Mouse (Mus musculus) neural tube, embryonic 14.5 days (tissue): ENCODE measurements around the gene Zfp560. TPM values are rescaled to one million over a fixed set of nuclear protein-coding genes. Genes with fewer than 3 reads are reported as not detected.
"Not testable (repeated sequence)": the region's sequence is repeated elsewhere in the genome, so short reads cannot be mapped to it uniquely, and the experiment has no call there.

Experiments used
- ATAC-seq: fragments of 200-750 bp; cut with Nextera tagmentation; 2 replicates; pipeline ENCODE4 v1.8.0; 2017; ENCODE audit warnings: low read depth, mild to moderate bottlenecking, moderate TSS enrichment, moderate library complexity
- H3K27ac ChIP-seq: fragments of 300-500 bp; sonication (generic); 2 replicates; pipeline ENCODE4 v1.5.1; 2014; ENCODE audit warnings: low read depth, mild to moderate bottlenecking, control low read depth, low read length, moderate library complexity, mixed read lengths
- H3K27me3 ChIP-seq: fragments of 300-500 bp; sonication (generic); 2 replicates; pipeline ENCODE4 v1.6.1; 2014; ENCODE audit warnings: low read length; ENCODE audit not compliant: control insufficient read depth, insufficient read depth
- H3K36me3 ChIP-seq: fragments of 300-500 bp; sonication (generic); 2 replicates; pipeline ENCODE4 v1.6.1; 2014; ENCODE audit warnings: low read length, mixed read lengths; ENCODE audit not compliant: control insufficient read depth, insufficient read depth
- H3K4me1 ChIP-seq: fragments of 300-500 bp; sonication (generic); 2 replicates; pipeline ENCODE4 v1.6.1; 2014; ENCODE audit warnings: low read length; ENCODE audit not compliant: control insufficient read depth, insufficient read depth
- H3K4me2 ChIP-seq: fragments of 300-500 bp; sonication (generic); 2 replicates; pipeline ENCODE4 v1.6.1; 2014; ENCODE audit warnings: mild to moderate bottlenecking, low read depth, low read length, control low read depth
- H3K4me3 ChIP-seq: fragments of 300-500 bp; sonication (generic); 2 replicates; pipeline ENCODE4 v1.5.1; 2014; ENCODE audit warnings: low read depth, low read length, control low read depth, mixed read lengths
- H3K9ac ChIP-seq: fragments of 300-500 bp; sonication (generic); replicated peaks from 2 replicates; pipeline ENCODE4 v1.6.1; 2014; ENCODE audit warnings: low read depth, mild to moderate bottlenecking, control low read depth, low read length, mixed read lengths
- H3K9me3 ChIP-seq: fragments of 300-500 bp; sonication (generic); 2 replicates; pipeline ENCODE4 v1.6.1; 2016; ENCODE audit warnings: low read length; ENCODE audit not compliant: control insufficient read depth
- WGBS: fragments of 180-500 bp; shearing (Covaris S2); extraction: QIAGEN DNeasy Blood & Tissue Kit; methylation state at CpG from one replicate; pipeline ENCODE4 v1.1.7; 2014; 5-methylcytosine and 5-hydroxymethylcytosine counted together
- polyA plus RNA-seq: library from polyadenylated mRNA; unstranded; fragments of >200 nt; fragmentation: Nextera tagmentation; extraction: Ambion mirVana; gene quantifications from 2 replicates; pipeline ENCODE4 v1.2.1, GENCODE M21; 2014

Gene Zfp560
- polyA plus RNA-seq, 1 experiment from 2014 or later: 43.5 TPM

- H3K9ac ChIP-seq: no peak within 1 kb of the TSS
- no peak within 1 kb of the TSS for H3K27ac ChIP-seq
- no peaks in the 10 kb centered on the region for H3K4me1 ChIP-seq
- no peak within 1 kb of the TSS for H3K4me3 ChIP-seq
- H3K4me2 ChIP-seq: no peak within 1 kb of the TSS
- H3K9me3 ChIP-seq: no peaks in the 10 kb centered on the region
- no peaks in the 10 kb centered on the region for H3K36me3 ChIP-seq
- ATAC-seq: no peak
- H3K27me3 ChIP-seq: no peaks in the 10 kb centered on the region
These were observed 49.0 kb downstream of the Zfp560 start, which contains the start of gene Olfr18 for GRCm38 (mm10) chr9:20335994-20336393. Gene Olfr18 (minus strand): TSS chr9:20336094.

DNA sequence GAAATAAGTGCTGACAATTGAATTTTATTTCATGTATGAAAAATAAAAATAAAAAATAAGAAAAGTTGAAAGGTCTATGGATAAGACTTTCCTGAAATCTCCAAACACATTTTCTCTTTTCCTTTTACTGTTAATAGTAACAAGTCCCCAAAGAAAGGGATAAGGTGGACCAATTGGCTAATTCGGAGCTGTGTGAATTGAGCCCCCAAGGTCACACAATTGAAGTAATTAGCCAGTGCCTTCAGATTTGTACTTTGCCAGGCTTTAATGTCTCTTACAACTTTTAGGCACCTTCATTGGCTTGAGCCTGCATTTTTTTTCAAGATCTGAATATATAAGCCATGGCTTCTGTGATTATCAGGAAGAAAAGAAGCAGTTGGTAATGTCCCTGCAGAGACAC is 86.7 kb downstream of the Zfp560 start, which contains the start of gene Olfr873:
Olfr873 (plus strand) TSS at position 301 of the 400 bp plus-strand sequence.
- Histone ChIP-seq H3K4me1 (no peaks in the 10 kb centered on the region), H3K27ac (no peak within 1 kb of the TSS), H3K4me2 (no peak within 1 kb of the TSS), H3K9ac (no peak within 1 kb of the TSS), H3K36me3 (no peaks in the 10 kb centered on the region), H3K27me3 (no peaks in the 10 kb centered on the region), H3K9me3 (no peaks in the 10 kb centered on the region), H3K4me3 (no peak within 1 kb of the TSS)
- WGBS: 85% methylated on average over 1 of the region's 1 CpGs
- ATAC-seq: no peak

- H3K9ac ChIP-seq, H3K4me1 ChIP-seq, H3K36me3 ChIP-seq, H3K4me3 ChIP-seq, H3K9me3 ChIP-seq, H3K27me3 ChIP-seq, H3K27ac ChIP-seq, H3K4me2 ChIP-seq, ATAC-seq: not testable (repeated sequence)
- 89% methylated on average over 5 of the region's 5 CpGs for WGBS
These were observed 89.4 kb downstream of the Zfp560 start for GRCm38 (mm10) chr9:20295562-20295961.

Other genes with a start within 250 kb of the Zfp560 start
- gene Olfr870, start 211.1 kb downstream of the Zfp560 start, polyA plus RNA-seq: not detected in 2 replicates
- gene Olfr871, start 173.0 kb downstream of the Zfp560 start, polyA plus RNA-seq: not detected in 2 replicates
- not detected in 2 replicates for gene Olfr872, start 148.1 kb downstream of the Zfp560 start, polyA plus RNA-seq
- not detected in 2 replicates for gene Olfr39, start 102.8 kb downstream of the Zfp560 start, polyA plus RNA-seq
- not detected in 2 replicates for gene Olfr873, start 86.6 kb downstream of the Zfp560 start, polyA plus RNA-seq
- gene Olfr18, start 49.1 kb downstream of the Zfp560 start, polyA plus RNA-seq: 0.13 TPM in 1 of 2 replicates, not detected in the other
- gene Zfp26, start 75.0 kb upstream of the Zfp560 start, polyA plus RNA-seq: 22.5 and 26.1 TPM in 2 replicates
- 38.9 and 39.8 TPM in 2 replicates for gene Zfp426, start 107.6 kb upstream of the Zfp560 start, polyA plus RNA-seq
- gene Zfp266, start 136.2 kb upstream of the Zfp560 start, polyA plus RNA-seq: 88.0 and 115 TPM in 2 replicates
- 53.3 and 65.2 TPM in 2 replicates for gene Zfp846, start 196.1 kb upstream of the Zfp560 start, polyA plus RNA-seq